Mouse (Mus musculus): ENCODE results near the gene Rdh5.

Gene Rdh5

DNA sequence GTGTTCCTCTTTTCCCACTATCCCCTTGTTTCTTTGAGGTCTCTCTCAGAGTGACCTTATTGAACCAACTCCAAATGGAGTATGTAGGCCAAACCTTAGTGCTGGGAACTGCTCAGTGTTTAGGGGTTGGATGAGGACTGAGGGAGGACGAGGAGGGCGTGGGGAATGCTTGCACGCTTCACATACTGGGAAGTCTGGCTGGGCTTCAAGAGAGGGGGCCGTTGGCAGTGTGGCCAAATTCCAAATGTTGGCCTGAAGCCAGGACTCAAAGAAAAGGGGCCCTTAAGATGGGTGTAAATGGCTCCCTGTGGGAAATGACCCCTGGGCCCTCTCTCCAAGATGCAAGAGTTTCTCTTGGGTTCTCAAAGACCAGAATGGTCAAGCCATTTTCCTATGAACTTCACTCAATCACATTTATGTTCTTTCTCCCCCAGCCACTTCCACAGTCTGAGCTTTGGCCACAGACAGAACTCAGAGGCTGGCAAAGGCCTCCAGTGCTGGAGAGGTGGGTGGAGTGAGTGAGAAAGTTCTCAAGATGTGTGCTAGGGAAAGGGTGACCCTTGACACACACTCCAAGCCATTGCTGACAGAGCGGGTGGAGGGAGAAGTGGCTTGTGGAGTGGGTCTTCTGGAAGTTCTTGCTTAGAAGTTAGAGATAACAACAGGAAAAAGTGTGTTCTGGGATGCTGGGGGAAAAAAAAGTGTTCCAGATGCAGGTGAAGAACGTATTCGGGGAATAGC is 7.1 kb upstream of the Rdh5 start:
- no peak for DNase-seq (ENCODE audit: low read depth)

DNA sequence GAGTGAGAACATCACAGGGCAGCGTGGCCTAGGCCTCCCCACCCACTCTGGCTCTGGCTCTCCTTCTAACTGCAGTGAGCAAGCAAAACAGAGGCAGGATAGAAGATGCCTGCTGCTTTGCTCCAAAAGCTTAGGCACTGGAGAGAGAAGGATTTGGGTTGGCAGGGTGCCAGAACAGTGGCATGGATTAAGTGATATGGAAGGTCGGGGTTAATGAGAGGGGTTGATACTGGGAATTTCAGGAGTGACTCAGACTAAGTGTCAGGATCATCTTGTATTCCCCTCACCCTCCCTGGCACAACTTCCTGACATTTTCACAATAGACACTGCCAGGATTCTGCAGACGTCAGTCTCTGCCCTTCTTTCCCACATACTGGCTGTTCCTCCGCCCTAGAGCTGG is 5.7 kb upstream of the Rdh5 start:
- no peak for DNase-seq (ENCODE audit: low read depth)

DNA sequence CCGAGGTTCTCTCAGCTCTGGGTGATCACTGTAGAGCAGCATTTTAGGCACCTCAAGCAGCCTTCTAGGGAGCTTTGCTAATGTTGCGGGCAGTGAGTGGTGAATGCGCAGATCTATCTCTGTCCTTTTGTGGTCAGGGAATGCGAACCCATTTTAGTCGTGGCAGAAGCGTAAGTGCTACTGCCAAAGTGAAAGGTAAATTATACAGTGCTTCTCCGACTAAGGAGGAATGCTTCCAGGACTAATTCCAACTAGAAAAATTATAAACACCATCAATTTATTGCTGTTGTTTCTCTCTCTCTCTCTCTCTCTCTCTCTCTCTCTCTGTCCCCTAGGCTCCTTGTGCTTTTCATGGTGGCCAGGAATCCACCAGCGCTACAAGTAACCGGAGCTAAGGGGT is 1.2 kb upstream of the Rdh5 start, which contains the start of gene Bloc1s1:
TSS of gene Bloc1s1 (minus strand) at position 101 of the 400 bp plus-strand sequence.
- DNase-seq (ENCODE audit: low read depth), result no peak

DNA sequence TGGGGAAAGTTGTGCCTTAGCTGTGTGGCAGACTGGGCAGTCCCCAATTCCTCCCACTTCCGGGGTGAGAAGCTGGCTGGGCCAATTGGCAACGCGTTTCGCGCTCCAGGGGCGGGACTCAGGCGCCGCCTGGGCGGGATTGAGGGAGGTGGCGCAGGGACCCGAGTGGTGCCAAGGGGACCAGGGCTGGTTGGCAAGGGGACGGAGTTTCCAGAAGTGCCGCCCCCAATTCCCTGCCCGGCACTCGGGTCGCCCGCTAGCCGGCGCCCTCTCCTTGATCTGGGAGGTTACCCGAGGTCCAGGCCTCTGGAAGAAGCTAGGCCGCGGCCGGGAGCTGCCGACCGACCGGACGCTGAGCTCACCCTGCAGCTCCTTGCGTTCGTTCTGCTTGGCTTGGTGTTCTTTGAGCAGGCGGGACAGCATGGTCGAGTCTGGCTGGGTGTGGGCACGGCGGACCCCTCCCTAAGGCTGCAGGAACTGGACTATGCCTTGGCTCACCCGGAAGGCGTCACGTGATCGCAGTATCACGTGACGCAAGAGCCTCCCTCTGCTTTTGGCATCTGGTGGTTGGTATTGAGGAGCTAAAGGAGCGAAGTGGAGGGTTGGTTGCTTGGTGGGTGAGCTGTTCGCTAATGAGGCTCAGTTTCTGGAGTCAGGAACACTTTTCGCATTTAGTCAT is 464 bp upstream of the Rdh5 start:
- peak; percentile 69 for DNase-seq (ENCODE audit: low read depth)

DNA sequence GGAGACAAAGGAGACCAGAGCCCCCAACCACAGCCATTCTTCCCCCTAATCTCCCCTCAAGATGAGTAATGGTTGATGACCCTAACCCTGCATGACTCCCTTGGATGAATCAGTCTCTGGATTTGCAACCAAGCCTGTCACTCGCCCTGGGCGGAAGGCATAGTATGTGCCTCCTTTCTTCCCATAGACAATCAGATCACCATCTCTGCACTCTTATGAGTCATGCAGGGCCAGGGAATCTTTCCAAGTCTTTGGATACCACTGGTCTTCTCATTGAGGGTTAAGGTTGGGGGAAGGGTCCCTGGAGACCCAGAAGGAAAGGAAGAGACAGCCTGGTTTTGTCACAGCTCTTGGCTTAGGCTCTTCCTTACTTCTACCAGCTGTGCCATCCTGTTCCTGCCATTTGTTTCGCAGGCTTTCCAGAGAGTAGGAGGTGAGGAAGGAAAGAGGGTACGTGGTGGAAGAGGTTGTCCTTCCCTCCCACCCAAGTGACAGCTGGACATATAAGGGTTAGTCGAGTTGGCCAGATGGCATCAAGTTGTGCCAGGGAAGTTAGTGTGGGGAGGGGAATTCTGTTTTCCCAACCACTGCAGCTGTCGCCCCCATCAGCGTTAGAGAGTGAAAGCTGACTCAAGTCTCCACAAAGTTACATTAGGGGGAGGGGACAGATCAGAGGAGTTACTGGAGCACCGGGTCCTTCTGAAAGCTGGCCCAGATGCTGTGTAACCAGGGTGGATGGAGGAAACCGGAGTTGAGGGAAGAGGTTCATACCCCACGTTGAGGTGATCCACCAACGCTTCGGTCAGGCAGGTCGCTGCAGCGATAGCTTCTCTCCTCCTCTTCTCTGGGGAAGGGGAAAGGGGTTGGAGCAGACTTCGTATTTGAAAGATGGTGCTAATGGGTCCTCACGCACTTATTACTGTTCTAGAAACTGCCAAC is 536 bp downstream of the Rdh5 start:
- no peak for DNase-seq (ENCODE audit: low read depth)

DNA sequence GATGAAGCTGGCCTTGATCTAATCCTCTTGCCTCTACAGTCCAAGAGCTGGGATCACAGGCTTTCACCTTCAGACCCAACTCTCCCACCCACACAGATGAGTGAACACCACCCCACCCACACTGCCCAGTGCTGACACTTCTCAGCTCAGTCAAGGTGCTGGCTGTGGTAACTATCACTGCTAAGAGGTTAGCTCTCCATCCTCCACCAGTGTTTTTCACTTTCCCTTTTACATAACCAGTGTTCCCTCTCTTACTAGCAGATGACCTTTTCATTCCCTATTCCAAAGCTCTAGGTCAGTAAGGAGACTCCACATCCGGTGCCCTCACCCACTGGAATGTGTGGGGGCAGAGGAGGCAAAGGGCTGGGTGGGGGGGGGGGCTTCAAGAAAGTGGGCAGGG is 1.4 kb downstream of the Rdh5 start:
- no peak for DNase-seq (ENCODE audit: low read depth)

DNA sequence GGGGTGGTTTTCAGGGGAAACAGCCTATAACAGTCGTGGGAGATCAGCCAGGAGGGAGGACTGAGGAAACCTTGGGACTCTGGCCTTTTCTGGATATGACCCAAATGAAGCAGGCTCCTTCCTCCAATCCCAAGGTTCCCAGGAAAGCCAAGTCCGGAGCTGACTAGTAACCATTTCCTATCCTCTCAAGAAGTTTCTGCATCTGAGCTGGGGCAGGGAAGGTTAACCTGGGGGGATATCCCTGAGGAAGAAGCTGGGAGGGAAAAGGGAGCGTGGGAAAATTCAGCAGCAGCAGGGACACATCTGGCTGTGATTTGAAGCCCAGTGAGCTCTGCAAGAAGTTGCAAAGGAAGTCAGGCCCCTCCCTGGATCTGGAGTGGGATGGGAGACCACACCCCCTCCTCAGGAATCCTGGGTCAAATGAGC is 1.9 kb downstream of the Rdh5 start:
- DNase-seq (ENCODE audit: low read depth), result no peak

DNA sequence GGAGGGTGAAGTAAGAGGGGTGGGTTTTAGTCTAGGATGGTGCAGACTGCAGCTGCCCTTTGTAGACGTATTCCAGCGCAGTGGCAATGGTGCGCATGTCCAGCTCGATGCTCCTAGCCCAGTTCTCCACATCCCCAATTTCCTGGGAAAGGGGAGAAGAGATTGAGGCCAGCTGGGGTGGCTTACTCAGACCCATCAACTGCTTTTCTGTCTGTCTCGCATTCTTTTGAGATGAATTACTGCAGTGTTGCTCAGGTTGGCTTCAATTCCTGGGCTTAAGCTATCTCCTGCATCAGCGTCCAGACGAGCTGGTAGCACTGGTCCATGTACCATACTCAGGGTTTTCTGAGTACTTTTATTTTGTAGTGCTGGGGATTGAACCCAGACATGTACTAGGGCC is 2.7 kb downstream of the Rdh5 start:
- DNase-seq (ENCODE audit: low read depth), result no peak

DNA sequence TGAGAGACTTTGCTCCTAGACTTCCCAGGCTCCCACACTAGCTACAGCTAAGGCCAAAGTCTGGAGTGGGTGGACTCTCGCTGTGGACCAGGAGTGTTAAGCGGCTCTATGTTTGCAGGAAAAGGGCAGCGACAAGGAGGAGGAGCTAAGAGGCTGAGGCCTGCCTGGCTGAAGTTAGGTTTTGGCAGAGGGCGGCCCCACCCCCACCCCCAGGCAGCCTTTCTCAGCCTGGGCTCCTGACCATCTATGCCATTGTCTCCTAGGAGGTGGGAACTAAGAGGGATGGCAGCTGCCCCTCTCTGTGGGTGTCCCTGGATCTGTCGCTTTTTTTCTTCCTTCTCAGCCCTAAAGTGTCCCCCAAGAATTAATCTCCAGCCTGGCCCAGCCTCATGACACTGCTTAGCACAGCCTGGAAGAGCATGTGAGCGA is 3.5 kb downstream of the Rdh5 start:
- no peak for DNase-seq (ENCODE audit: low read depth)

DNA sequence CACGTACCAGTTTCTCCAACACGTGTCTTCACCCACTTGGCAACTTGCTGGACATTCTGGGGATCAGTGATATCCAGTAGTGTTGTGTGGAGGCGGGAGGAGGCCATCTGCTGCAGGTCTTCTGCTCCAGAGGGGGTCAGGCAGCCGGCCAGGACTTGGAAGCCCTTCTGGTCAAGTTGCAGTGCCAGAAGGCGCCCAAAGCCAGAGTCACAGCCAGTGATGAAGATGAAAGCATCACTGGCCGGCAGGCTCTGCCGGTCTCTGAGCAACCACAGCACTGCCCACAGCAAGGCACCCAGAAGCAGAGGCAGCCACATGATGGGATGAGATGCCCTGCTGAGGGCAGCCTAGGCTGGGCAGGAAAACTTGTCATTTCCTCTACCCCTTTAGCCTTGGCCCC is 4.4 kb downstream of the Rdh5 start:
- DNase-seq (ENCODE audit: low read depth), result no peak

DNA sequence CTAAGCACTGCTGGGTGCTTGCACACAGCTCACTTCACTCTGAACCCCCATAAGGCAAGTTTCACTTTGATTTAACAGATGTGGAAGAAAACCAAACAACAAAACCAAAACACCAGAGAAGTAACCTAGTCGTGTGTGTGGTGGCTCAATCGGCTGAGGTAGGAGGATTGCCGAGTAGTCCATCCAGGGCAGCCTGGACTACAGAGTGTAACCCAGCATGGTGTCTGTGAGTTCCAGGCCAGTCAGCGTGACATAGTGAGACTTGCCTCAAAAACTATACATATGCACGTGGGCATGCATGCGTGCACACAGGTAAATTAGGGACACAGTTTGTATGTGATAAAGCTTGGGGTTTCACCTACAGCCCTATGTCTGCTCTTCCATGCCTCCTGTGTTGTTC is 5.3 kb downstream of the Rdh5 start:
- DNase-seq (ENCODE audit: low read depth), result no peak

DNA sequence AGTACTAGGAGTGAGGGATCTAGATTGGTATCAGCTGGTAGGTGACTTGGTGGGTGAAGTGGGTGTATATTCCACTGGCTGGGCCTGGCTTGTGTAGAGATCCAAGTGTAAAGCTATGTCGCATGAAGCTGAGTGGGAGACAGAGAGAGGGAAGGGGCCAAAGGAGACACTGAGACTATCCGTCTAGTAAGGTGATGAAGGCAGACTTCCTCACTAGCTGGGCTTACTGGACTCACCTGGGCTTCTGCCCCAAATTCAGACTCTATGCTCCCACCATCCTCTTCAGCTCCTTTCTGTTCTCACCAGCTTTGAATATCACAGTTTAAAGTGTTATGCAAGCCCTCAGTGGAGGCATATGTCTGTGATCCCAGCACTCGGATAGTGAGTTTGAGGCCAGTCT is 6.0 kb downstream of the Rdh5 start:
- DNase-seq (ENCODE audit: low read depth), result no peak

DNA sequence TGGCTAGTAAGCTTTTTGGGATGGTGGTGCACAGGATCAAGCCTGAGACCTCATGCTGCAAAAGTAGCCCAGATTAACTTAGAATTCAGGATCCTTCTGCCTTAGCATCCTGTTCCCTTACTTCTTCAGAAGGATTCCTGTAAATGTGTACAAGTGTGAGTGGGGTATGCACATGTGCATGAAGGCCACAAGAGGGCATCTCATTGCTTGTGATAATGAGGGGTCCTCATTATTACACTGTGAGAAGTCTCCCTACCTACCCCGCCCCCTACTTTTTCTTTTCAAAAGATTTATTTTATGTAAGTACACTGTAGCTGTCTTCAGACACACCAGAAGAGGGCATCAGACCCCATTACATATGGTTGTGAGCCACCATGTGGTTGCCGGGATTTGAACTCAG is 7.1 kb downstream of the Rdh5 start:
- DNase-seq (ENCODE audit: low read depth), result no peak

DNA sequence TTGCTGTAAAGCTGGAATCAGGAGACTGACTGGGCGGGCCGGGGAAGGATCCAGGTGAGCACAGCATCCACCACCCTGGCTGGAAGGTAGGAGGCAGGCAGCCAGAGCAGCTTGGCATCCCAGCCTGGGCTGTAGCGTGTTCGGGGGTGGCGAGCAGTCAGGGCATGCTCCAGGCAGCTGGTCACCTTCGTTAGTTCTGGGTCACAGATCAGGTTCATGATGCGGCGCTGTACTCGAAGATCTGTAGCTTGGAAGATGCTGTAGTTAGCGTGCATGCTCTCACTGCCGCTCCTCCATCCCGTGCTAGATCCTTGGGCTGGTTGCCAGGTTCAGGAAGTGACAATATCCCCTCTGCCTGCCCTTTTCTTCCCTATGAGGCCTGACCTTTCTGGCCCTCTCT is 9.0 kb downstream of the Rdh5 start:
- no peak for DNase-seq (ENCODE audit: low read depth)

DNA sequence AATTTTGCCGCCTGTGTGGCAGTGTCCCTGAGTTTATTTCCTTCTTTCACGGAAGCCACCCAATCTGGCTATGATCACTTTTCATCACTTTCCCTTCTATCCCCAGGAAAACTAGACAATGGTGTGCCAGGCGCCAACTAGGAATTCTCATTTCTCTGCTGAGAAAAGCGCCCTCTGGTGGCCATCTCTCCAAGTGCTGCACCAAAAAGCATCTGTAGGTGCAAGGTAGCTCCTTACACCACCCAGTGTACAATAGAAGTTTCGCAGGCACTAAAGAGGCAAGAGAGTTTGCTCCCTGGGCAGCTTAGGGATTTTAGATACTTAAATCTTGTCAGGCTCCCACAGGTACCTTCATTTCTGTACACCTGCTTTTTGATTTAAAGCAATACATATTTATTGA is 9.5 kb downstream of the Rdh5 start:
- DNase-seq (ENCODE audit: low read depth), result peak; percentile 78

DNA sequence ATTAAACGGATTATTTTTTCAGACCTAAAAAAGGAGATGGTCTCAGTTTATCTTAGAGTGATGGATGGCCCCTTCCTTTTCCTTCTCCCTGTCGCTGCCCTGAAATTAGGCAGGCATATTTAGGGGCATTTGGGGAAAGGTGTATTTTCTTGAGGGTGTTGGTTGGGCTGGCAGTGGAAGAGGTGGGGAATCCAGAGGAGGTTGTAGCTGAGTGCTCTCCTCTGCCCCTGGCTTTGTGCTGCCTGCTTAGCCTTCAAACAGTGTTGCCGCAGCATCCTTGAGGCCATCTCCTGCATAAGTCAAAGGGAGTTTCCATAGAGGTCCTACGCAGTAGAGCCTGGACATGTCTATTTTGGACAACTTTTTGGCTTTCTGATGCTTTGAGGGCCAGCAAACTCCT is 9.9 kb downstream of the Rdh5 start:
- no peak for DNase-seq (ENCODE audit: low read depth)

DNA sequence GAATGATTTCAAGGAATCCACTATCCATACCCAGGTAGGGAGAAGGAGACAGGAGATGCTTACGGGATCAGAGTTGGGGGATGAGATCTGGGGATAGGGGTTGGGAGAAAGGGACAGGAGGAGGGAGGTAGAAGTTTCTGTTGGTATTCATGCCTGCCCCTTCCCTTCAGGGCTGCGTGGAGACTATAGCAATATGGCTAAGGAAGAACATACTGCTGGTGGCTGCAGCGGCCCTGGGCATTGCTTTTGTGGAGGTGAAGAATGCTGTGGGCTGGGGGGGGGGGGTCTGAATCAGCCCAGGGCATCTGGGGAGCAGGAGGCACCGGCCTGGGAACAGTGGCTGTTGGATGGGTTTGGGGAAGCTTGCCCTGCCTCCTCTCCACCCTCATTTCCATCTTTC is 10.4 kb downstream of the Rdh5 start:
- DNase-seq (ENCODE audit: low read depth), result no peak

DNA sequence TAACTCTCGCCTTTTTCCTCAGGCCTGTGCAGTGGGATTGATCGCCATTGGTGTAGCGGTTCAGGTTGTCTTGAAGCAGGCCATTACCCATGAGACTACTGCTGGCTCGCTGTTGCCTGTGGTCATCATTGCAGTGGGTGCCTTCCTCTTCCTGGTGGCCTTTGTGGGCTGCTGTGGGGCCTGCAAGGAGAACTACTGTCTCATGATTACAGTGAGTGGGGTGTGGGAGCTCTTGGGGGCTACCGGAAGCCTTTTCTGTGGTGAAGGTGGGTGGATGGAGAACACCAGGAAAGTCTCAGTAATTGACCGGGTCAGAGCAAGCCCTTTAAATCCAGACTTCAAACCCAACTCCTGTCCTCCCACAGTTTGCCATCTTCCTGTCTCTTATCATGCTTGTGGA is 11.3 kb downstream of the Rdh5 start:
- no peak for DNase-seq (ENCODE audit: low read depth)

DNA sequence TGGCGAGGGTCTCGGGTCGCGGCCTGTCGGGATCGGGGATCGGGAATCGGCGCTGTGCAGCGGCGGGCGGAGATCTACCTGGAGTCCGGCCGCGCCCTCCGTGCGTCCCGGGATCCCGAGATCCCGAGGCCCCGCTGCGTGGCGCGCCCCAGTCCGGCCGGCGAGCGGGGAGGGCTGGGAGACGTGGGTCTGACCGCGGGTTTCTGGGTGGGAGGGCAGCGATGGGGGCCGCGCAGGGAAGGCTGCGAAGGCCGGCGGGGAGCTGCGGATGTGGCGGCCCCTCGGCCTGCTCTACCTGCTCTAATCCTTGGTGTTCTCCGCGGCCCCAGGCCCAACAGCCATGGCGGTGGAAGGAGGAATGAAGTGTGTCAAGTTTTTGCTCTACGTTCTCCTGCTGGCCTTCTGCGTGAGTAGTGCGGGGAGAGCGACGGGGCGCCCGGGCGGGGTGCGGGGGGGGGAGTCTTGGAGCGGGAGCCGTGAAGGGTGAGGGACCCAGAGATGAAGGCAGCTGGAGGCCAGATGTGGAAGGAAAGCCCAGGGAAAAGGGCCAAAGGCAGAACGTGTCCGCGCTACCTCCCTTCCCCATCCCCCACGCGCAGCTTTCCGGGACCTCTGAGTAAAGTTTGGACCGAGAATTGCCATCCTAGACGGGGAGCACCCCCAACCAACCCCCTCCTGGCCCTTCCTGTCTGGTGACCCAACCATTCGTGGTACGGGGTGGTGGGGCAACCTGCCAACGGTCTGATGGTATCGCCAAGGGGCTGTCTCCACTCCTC is 12.4 kb downstream of the Rdh5 start:
- DNase-seq (ENCODE audit: low read depth), result no peak

DNA sequence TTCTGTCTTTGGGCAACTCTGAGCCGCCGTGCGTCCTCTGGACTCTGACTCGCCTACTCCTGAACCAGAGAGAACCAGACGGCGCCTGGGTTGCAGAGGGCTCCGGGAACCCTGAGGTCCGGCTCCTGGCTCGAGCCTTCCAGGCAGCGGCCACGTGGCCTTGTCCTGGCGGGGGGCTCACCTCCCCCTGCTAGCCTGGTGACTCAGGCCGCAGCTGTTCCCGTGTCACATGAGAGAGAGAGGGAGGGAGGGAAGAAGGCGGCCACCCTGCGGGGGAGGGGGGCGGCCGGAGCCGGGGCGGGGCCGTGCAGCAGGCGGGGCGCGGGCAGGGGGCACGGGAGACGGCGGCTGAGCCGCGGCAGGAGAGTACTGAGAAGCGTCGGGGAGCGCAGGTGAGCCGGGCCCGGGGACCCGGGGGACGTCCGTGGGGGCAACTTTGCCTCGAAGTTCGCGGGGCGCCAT is 13.1 kb downstream of the Rdh5 start:
- no peak for DNase-seq (ENCODE audit: low read depth)

DNA sequence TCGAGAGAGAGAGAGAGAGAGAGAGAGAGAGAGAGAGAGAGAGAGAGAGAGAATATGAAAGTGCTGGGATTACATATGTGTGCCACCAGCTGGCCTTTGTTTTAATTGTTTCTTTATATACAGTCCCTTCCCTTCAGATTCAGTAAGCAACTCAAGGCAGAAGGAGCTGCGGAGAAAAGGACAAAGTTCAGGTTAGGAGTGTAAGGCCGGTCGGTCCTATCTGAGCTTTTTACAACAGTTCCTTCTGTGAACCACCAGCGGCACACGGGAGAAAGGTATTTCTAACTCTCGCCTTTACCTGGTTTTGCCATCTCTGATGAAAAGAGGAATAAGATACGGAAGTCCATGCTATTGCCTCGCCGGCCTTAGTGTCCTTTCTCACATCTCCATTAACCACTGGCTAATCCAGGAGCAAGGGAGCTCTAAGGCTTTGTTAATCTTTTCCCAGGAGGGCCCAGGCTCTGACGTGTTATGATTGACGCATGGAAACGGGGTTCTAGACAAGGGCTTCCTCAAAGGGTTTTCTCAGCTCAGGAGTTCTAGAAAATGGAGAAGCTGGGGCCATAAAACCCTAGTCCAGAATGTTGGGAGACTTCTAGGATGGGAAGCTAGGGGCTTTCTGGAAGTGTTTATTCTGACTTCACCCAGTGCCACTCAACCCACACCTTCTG is 13.8 kb downstream of the Rdh5 start:
- no peak for DNase-seq (ENCODE audit: low read depth)

Measured in c-Kit-positive CD71-negative TER-119-negative erythroid progenitor cells, embryonic 14.5 days (primary cell).